Mouse (Mus musculus): ENCODE measurements at regions not wholly inside any gene's neighbourhood (a gene's known extent, or its start where the extent isn't known, plus 50 kb on each side); places are given as distances from the start of the nearest gene placed in this dataset.

DNA sequence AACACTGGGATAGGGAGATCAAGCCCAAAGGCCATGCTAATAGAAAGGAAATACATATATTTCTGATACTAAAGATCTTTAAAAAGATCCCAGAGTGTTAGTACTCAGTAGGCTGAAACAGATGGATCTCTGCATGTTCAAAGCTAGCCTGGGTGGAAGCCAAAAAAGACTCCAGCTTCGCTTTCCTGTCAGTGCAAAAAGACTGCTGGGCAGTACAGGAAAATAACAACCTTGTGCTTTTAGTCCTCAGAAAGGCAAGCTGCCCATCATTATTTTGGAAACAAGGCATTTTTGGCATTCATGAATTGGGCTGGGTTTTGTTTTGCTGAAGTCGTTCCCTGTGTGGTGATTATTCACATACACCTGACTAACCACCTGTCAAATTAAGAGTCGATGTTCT, 56.9 kb upstream of the Cited2 start:
- TF ChIP-seq CTCF (IDR thresholded peaks at IDR 0.05; ENCODE audit: control insufficient read depth, insufficient read depth, low read length) (no peak), POLR2A (IDR thresholded peaks at IDR 0.05; ENCODE audit: borderline replicate concordance, control insufficient read depth, low read depth, low read length) (no peak)

All from bone marrow, adult 2 months (tissue).